Mouse (Mus musculus) Patski (cell line): ENCODE measurements around the gene Klf2. TPM values are rescaled to one million over a fixed set of nuclear protein-coding genes. Genes with fewer than 3 reads are reported as not detected.

Experiments
- ATAC-seq: fragments of 100-300 bp; one replicate; pipeline ENCODE4 v1.8.0; 2021
- CTCF ChIA-PET: fragments of 350-600 bp; sonication (Branson Sonifier 250); formaldehyde crosslinking; loops from one replicate; lab custom pipeline; 2022; ENCODE audit warnings: inconsistent platforms; lab: Charles Lee
- POLR2A ChIA-PET: fragments of 350-600 bp; sonication (Branson Sonifier 250); formaldehyde crosslinking; loops from one replicate; lab custom pipeline; 2022; ENCODE audit warnings: antibody characterized with exemption, inconsistent platforms; lab: Charles Lee
- DNase-seq: peaks from one replicate; pipeline ENCODE4 v3.0.0-alpha.2; 2011; ENCODE audit warnings: low read depth, low spot score
- H3K27me3 ChIP-seq: fragments of 371-371 bp; one replicate; pipeline ENCODE4 v1.5.1; 2021
- CTCF ChIP-seq: fragments of 100-300 bp; IDR thresholded peaks from one replicate; pipeline ENCODE4 v1.5.1; 2021
- in situ Hi-C: fragments of 300-500 bp; cut with MboI; formaldehyde crosslinking; loops from 3 replicates; pipeline ENCODE4 v1.11.1; 2018; ENCODE audit warnings: low pct_unique_long_range_greater_than_20kb, mixed read lengths
- polyA plus RNA-seq: library from polyadenylated mRNA; unstranded; gene quantifications from one replicate; pipeline ENCODE4 v1.2.3, GENCODE M21; 2021

The Klf2 gene
- polyA plus RNA-seq, 1 experiment from 2014 or later = 6.7 TPM

- POLR2A ChIA-PET = no interaction called here
- DNase-seq (no peak), ATAC-seq (no peak)
- TF ChIP-seq CTCF = no peak
- no peaks in the 10 kb centered on the region for H3K27me3 ChIP-seq
- in situ Hi-C loops = no loop called here
- CTCF ChIA-PET = no interaction called here
Measured at GRCm38 (mm10) chr8:72331631-72332030, 12.8 kb downstream of the Klf2 start.

DNA sequence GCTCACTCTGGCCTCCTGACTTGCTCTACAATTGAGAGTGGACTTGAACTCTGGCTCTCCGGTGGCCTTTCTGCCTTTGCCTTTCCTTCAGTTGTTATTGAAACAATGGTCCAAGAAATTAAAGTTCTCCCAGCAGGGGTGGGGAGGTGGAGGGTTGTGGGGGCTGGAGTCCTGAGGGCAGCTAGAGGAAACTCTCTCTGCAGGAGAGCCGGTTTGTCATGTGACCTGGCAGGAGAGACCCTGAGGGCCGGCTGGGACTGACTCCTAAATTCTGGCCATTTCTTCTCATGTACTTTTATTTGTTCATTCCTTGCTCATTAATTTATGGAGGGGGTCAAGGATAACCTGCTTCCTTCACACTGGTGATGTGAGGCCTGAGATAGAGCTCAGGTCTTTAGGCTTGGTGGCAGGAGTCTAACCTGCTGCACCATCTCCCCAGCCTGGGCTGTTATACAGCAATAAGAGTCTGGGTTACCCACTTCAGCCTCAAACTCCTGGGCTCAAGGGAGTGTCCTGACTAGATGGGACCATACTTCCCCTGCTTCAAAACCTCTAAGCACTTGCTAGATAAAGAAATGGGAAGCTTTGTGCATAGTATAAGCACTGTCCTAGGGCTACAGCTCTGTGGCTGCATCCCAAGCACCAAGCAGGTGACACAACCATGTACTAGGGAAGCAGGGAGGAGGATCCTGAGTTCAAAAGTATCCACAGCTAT is 14.8 kb downstream of the Klf2 start:
- in situ Hi-C loops = no loop called here
- H3K27me3 ChIP-seq = no peaks in the 10 kb centered on the region
- ChIA-PET CTCF (interaction anchor here (0.7 to 1.4 kb wide), 3 partner anchors 9 to 22 kb away, joined by 3 read pairs; no protein-coding TSS in a partner anchor), POLR2A (interaction anchor here (1.5 kb wide), 1 partner anchor 15 kb away, joined by 3 read pairs; no protein-coding TSS in a partner anchor)
- no peak for TF ChIP-seq CTCF
- no peak for ATAC-seq
- no peak for DNase-seq

DNA sequence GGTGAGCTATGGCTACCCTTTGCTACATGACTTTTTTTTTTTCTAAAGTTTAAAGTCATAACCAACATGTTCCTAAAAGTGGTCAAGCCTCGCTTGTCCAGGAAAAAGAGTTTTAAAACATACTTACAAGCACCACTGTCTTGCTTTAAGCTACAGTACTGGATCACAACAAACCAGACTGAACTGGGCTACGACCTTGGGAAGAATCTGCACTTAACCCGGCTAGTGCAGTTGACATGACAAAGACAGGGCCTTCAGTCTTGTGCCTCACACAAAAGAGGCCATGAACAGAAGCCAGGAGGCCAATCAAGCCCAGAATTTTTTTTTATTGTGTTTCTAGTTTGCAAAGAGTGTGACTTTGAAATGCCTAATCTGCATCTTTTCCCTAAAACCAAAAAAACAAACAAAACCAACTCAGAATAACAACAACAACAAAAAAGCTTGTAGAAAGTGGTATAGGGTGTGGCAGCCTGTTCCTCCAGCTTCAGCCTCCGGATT is 15.4 kb downstream of the Klf2 start:
- no peak for TF ChIP-seq CTCF
- POLR2A ChIA-PET = interaction anchor here (1.5 kb wide), 1 partner anchor 16 kb away, joined by 3 read pairs; no protein-coding TSS in a partner anchor
- in situ Hi-C loops = no loop called here
- no peaks in the 10 kb centered on the region for H3K27me3 ChIP-seq
- CTCF ChIA-PET = interaction anchor here (0.7 to 1.4 kb wide), 3 partner anchors 9 to 22 kb away, joined by 3 read pairs; no protein-coding TSS in a partner anchor
- DNase-seq (no peak), ATAC-seq (no peak)

GRCm38 (mm10) chr8:72336273-72336672 is 17.4 kb downstream of the Klf2 start:
- ChIA-PET CTCF (interaction anchor here (1.1 to 1.3 kb wide), 3 partner anchors 11 to 13 kb away, joined by 3 to 4 read pairs (median 3); no protein-coding TSS in a partner anchor), POLR2A (no interaction called here)
- DNase-seq (no peak), ATAC-seq (no peak)
- no peaks in the 10 kb centered on the region for H3K27me3 ChIP-seq
- TF ChIP-seq CTCF = no peak
- in situ Hi-C loops = no loop called here

- ATAC-seq (no peak), DNase-seq (no peak)
- ChIA-PET POLR2A (no interaction called here), CTCF (interaction anchor here (1.1 to 1.2 kb wide), 2 partner anchors 12 to 66 kb away, joined by 3 read pairs; no protein-coding TSS in a partner anchor)
- in situ Hi-C loops = no loop called here
- no peak for TF ChIP-seq CTCF
- H3K27me3 ChIP-seq = no peaks in the 10 kb centered on the region
Measured at GRCm38 (mm10) chr8:72337034-72337433, 18.2 kb downstream of the Klf2 start.

- POLR2A ChIA-PET = no interaction called here
- CTCF ChIA-PET = interaction anchor here (1.0 kb wide), 1 partner anchor 70 kb away, joined by 4 read pairs; no protein-coding TSS in a partner anchor
- in situ Hi-C loops = no loop called here
- no peak for TF ChIP-seq CTCF
- DNase-seq (no peak), ATAC-seq (no peak)
- H3K27me3 ChIP-seq = no peaks in the 10 kb centered on the region
Measured at GRCm38 (mm10) chr8:72342556-72343300, 23.9 kb downstream of the Klf2 start.

DNA sequence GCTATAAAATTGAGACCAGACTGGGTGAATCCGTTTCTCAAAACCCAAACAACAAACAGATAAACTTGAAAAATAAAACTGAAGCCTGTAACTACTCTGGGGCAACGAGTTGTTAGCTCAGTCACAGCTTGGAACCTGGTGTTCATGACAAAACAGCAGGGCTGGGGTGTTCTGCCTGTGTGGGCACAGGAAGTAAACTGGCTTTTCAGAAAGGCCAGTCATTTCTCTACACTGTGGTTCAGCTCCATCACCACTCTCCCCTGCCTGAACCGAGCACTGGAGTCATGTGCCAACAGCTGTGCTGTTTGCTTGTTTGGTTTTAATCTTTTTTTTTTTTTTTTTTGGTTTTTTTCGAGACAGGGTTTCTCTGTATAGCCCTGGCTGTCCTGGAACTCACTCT is 24.9 kb downstream of the Klf2 start:
- no peaks in the 10 kb centered on the region for H3K27me3 ChIP-seq
- CTCF ChIA-PET = interaction anchor here (1.0 kb wide), 1 partner anchor 71 kb away, joined by 4 read pairs; no protein-coding TSS in a partner anchor
- POLR2A ChIA-PET = no interaction called here
- in situ Hi-C loops = no loop called here
- no peak for ATAC-seq
- DNase-seq = no peak
- no peak for TF ChIP-seq CTCF

- no peaks in the 10 kb centered on the region for H3K27me3 ChIP-seq
- no peak for TF ChIP-seq CTCF
- ChIA-PET POLR2A (interaction anchor here (0.7 kb wide), 1 partner anchor 36 kb away, joined by 5 read pairs; no protein-coding TSS in a partner anchor), CTCF (no interaction called here)
- in situ Hi-C loops = no loop called here
- no peak for ATAC-seq
- no peak for DNase-seq
Measured at GRCm38 (mm10) chr8:72347553-72347952, 28.7 kb downstream of the Klf2 start.

DNA sequence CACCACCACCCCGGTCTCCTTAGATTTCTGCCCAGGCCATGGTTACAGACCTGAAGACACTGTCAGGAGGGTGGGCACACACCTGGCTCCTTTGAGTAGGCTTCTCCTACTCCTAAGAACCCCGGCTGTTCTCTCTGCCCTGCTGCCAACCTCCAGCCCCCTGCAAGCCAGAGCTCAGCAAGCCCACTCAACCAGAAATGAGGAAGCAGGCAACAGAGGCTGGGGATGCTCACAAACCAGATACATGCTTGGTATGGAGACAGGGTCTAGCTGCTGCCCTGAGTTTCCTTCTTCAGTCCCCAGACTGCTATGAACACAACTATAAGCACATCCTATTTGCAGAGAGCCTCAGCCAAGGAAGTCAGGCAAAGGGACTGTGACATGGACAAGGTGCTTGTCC is 29.3 kb downstream of the Klf2 start:
- DNase-seq (no peak), ATAC-seq (peak; percentile 12)
- in situ Hi-C loops = no loop called here
- TF ChIP-seq CTCF = no peak
- POLR2A ChIA-PET = no interaction called here
- no peaks in the 10 kb centered on the region for H3K27me3 ChIP-seq
- CTCF ChIA-PET = no interaction called here

DNA sequence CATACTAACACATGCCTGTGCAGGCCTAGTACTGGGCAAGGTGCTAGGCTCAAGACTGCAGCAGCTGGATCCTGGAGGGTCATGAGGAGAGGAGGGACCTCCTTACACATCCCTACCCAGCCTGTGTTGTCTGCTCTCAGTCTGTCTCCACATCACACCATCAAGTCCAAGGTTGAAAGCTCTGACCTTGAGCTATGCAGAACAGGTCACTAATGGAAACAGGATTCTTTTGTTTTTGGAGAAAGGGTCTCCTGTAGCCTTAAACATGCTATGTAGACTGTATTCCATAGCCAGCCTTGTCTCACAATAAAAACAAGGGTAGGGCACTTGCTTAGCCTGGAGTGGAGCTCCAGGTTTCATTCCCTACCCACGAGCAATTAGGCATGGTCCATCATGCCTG is 30.1 kb downstream of the Klf2 start:
- in situ Hi-C loops = no loop called here
- ChIA-PET POLR2A (no interaction called here), CTCF (interaction anchor here (0.9 to 1.1 kb wide), 3 partner anchors 9 to 160 kb away, joined by 3 to 4 read pairs (median 3); partner anchors contain the start of gene Hsh2d)
- H3K27me3 ChIP-seq = no peaks in the 10 kb centered on the region
- ATAC-seq (no peak), DNase-seq (no peak)
- no peak for TF ChIP-seq CTCF
